Mouse (Mus musculus) layer of hippocampus, adult 9-11 months (tissue): ENCODE measurements at regions not wholly inside any gene's neighbourhood (a gene's known extent, or its start where the extent isn't known, plus 50 kb on each side); places are given as distances from the start of the nearest gene placed in this dataset.

Experiments used
- DNase-seq: peaks from one replicate; pipeline ENCODE4 v3.0.0; 2022

GRCm38 (mm10) chr3:16816101-16816500 is 809.9 kb upstream of the Gm5150 start:
- DNase-seq: no peak

GRCm38 (mm10) chr3:16810878-16811611 is 804.8 kb upstream of the Gm5150 start:
- no peak for DNase-seq

GRCm38 (mm10) chr3:16803603-16804002 is 797.4 kb upstream of the Gm5150 start:
- DNase-seq: no peak
